Mouse (Mus musculus): ENCODE data around the gene Daam1.

Daam1 gene

DNA sequence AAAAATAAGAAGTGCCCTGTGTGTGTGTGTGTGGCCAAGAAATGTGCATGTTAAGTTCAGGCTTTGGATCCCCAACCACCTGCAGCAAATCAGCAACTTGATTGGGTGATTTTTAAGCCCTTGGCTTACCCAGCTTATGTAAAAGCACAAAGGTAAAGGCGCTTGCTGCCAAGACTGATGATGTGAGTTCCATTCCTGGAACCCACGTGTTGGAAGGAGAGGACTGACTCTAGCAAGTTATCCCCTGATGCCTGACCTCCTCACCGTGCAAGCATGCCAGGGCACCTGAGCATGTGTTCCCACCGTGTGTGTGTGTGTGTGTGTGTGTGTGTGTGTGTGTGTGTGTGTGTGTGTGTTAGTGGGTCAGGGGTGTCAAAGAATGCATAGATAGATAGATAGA lies 166.5 kb downstream of the Daam1 start:
- WGBS, result 78% methylated on average over 4 of the region's 4 CpGs

DNA sequence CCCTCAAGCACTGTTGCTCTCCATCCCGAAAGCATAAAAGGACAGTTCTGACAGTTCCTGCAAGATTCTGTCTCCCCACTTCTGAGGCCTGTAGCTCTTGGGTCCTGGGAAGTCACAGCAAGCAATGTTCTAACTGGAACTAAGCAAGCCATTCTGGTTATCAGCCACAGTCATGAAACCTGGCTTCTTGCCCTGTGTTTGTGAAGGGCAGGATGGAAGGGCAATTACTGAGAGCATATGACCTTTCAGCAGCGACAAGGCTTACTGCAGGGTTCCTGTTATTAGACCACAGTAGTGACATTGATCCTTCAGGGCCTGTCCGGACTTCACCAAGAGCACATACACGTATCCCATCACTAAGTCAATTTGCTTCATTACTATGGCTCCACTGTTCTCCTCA lies 167.8 kb downstream of the Daam1 start:
- 65% methylated on average over 4 of the region's 4 CpGs for WGBS

DNA sequence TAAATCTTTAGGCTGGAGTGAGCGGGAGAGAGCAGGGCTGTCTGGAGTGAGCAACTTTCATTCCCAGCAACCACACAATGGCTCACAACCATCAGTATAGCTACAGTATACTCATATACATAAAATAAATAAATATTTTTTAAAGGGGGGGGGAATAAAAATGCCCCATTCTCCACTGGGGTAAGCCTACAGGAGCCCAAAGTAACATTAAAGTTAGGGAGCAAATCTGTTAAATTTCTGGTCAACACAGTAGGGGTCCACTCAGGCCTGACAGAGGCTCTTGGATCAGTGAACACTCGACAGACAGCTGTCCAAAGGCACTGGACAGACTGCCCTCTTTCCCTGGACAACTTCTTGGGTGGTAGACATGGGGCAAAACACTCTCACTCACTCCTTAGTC lies 168.8 kb downstream of the Daam1 start:
- WGBS, result 98% methylated on average over 2 of the region's 2 CpGs

DNA sequence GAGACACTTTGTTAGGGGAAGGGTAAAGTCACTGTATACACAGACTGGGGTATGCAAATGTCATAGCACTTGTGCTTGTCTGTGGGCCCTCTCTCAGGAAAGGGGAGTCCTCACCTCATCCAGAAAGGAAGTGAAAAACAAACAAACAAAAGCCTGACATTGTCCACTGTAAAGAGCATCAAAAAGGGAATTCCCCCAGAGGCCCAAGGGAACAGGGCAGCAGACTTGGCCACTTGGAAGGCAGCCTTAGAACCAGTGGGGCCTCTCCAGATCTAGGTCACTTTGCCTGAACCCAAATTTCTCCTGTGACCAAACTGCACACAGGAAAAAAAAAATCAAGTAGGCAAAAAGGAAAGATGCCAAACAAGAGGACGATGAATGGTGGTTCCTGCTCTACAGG lies 170.9 kb downstream of the Daam1 start:
- 67% methylated on average over 1 of the region's 1 CpGs for WGBS

DNA sequence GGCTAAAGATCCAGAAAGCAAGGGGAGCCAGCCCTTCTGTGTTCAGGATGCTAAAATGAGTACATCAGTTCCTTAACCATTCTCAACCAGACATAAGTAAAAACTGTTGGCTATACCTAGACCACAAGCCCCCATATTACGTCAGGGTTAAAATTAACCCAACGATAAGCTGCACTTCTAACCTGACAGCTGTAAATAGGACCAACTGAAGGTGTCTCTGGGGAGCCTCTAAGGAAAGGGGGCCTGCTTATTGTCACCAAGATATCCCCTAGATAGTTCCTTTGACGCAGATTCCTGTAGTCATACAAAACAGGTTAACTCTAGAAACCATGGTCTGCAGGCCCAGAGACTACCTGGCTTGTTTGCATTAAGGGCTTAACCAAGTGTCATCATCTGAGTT lies 174.4 kb downstream of the Daam1 start:
- 94% methylated on average over 3 of the region's 3 CpGs for WGBS

DNA sequence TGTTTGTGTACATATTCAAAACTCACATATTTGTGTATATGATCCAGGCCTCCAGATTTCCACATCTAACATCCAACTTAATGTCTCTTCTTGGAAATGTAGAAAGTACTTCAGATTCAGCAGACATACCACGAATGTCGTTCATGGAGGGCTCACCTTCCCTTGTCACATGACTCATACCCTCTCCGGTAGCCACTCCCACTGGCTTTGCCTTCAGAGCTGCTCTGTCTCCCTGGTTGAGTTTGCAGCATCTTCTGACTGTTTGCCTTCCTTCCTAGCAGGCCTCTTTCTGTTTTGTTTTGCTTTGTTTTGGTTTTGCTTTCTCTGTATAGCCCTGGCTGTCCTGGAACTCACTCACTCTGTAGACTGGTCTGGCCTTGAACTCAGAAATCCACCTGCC lies 176.8 kb downstream of the Daam1 start:
- WGBS, result 70% methylated on average over 3 of the region's 3 CpGs

DNA sequence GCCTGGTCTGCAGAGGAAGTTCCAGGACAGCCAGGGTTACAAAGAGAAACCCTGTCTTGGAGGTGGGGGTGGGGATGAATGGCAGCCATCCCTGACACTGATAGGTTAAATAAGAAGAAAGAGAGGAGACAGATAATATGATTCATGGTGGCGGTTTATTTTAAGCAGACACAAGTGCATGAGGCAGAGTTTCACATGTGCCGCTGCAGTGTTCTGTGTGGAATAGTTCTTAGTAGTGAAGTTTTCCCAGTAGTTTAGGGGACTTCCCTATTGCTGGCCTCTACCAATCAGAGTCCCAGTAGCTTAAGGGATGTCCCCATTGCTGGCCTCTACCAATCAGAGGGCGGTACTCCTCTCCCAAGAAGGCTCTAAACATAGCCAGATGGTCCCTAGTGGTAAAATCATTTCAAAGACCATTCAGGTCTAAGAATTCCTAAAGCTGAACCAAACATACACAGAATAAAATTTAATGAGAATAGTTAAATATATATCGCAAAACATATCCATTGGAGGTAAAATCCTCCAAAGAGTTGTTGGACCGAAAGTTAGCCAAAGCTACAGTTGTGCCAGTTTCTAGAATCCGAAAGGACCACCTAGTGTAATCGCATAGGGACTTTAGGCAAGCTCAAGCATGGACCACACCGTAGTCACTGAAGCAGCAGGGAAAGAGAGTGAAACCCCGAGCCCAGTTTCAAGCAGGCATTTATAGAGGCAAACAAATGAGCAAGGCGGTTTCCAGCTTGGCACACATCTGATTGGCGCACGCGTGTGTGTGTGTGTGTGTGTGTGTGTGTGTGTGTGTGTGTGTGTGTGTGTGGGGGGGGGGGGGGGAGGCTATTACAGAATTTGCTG lies 178.4 kb downstream of the Daam1 start:
- 83% methylated on average over 13 of the region's 13 CpGs for WGBS

DNA sequence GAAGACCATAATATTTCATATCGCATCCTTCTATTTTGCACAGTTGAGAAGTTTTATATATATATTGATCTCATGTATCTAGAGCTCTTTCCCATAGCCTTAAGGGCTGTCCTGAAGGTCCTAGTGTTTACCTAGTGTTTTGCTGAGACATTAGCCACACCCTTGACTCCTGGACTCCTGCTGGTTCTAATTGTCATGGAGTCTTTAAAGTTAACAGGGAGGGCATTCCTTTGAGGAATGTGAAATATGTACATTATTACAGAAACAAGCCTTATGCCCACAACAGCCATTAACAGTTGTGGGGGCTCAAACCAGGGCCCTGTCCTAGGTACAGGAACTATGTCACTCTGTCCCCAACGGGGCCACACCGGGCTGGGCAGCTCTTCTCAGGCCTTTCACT lies 180.5 kb downstream of the Daam1 start:
- 99% methylated on average over 3 of the region's 3 CpGs for WGBS

DNA sequence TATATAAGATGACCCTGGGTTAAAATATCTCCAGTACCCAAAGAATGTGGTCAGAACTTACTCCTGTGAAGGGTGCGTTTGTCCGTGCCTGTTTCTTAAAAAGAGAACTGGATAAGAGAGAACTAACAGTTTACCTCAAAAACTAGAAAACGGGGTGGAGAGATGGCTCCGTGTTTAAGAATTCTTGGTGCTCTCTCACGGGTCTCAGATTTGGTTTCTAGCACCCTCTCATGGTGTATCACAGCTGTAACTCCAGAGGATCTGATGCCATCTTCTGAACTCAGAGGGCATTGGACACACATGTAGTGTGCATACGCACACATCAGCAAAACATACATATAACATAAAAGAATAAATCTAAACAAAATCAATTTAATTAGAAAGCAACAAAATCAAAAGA lies 181.2 kb downstream of the Daam1 start:
- 92% methylated on average over 6 of the region's 6 CpGs for WGBS

DNA sequence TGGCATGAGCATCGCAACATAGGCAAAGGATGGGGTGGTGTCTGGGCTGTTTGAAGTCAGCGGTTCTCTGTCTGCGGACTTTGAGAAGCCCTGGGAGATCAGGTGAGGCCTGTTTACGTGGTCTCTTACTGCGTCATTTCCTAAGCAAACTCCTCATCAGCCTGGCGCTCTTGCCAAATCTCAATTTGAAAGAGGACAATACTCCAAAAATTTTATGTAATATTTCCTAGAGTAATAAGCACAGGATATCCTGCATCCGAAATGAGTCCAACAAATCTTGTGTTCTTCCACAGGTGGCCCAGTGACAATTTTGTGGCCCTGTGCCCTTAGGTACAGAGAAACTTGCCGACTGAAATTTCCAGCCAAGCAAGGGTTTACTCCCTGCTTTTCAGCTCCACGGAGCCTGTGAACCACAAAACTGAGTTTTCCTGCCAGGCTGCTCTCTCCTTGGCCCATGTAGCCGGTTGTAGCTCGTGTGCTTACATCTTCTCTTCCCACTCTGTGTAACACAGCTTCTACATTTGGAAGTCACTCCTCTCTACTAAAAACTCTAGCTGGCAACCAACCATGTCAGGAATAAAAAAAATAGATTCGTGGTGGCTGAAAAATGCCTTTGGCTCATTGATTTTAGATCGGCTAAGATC lies 183.0 kb downstream of the Daam1 start:
- WGBS, result 41% methylated on average over 13 of the region's 13 CpGs

DNA sequence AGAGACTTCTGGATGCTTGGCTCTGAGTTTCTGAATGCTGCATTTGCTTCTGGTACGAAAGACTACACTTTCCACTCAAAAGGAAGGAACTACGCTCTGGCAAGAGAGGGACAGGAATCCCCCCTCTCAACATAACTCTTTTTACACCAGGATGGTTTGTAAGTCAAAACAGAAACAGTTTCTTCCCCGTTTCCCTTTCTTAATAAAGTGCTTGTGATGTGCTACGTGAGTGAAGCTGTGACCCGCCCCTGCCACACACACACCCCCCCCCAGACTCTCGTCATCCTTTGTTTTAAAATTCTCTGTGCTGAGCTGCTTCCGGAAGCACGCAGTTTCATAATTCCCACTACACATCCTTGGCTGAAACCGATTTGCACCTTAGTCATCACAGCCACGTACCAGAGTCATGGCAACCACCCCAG lies 183.5 kb downstream of the Daam1 start:
- 15% methylated on average over 10 of the region's 10 CpGs for WGBS

DNA sequence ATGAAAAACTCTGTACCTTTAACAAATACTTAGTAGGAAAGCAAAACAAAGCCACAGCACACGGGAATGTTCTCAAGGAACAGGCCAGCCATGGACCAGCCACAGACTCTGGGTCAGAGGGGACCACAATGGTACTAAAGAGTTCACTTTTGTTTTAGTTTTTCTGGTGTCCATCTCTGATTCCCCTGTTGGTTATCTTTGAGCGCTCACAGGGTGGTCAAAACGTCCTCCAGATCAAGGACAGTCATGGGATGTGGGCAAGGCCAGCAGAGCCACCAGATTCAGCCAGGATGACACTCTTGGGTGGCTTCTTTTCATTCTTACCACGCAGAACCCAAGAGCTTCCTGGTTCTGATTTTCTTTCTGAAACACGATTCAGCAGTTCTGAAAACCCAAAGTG lies 184.4 kb downstream of the Daam1 start:
- WGBS, result 78% methylated on average over 5 of the region's 5 CpGs

DNA sequence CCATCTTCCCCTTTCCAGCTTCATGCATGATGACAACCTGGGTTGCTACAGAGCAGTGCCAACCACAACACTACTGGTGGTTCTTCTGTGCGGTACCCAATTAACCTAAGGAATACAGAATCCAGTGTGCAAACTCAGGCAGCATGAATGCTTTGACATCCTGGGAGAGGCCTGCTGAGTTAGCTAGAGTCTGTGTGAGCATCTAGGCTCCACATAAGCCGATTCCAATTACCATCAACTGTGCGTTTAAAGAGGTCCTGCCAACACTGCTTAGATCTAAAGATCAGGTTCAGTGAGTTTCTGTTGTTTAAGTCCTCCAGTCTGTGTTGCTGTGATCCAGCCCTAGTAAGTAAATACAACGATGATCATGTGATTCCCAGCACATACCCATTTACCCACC lies 189.4 kb downstream of the Daam1 start:
- 92% methylated on average over 4 of the region's 4 CpGs for WGBS

DNA sequence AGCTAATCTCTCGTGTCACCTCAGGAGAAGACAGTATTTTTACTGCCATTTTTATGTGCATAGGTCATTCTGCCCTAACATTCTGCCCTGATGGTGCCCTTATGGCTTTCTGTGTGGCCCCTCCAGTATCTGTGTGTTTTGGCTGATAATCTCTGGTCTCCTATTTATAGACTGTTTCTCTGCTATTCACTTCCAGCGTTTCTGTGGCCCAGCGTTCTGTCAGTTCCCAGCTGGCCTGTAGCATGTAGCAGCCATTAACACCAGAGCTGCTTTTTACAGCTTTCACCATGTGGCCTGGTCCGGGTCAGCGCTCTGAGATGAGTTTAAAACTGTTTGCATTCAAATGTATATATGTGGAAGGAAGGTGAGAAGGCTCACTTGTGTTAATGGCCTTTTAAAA lies 190.7 kb downstream of the Daam1 start:
- WGBS, result 70% methylated on average over 5 of the region's 5 CpGs

DNA sequence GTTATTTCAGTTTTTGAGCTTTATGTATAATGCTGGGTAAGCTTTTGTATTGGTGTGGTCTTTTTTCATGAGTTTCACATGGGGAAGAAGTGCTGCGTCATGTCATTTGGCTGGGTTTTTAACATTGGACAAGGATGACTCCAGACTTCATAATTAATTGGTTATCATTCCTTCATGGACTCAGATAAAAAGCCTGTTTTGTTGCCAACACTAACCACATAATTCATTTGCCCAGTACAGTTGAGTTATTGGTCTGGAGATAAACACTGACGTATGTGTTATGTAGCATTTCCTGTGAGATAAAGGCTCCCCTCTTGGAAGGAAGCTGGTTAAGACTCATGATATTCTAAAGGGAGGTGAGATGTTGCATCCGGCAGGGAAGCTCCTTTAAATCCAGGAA lies 191.9 kb downstream of the Daam1 start:
- WGBS, result 95% methylated on average over 3 of the region's 3 CpGs

DNA sequence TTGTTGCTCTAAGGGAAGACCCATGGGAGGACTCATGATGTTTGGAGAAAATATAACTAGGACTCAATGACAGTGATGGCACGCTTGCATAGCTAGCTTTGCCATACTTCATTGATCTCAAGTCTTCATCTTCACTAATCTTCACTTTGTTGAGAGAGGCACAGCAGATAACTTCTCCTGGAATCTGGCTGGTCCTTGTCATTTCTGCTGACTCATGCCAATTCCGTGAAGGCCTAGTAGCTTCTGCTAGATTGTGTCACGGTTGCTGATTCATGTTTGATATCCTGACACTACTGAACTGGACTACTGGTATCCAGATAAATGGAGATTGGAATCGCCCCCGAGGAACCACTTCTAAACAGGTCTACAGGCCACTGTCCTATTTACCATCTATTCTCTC lies 192.7 kb downstream of the Daam1 start:
- WGBS, result 97% methylated on average over 5 of the region's 5 CpGs

DNA sequence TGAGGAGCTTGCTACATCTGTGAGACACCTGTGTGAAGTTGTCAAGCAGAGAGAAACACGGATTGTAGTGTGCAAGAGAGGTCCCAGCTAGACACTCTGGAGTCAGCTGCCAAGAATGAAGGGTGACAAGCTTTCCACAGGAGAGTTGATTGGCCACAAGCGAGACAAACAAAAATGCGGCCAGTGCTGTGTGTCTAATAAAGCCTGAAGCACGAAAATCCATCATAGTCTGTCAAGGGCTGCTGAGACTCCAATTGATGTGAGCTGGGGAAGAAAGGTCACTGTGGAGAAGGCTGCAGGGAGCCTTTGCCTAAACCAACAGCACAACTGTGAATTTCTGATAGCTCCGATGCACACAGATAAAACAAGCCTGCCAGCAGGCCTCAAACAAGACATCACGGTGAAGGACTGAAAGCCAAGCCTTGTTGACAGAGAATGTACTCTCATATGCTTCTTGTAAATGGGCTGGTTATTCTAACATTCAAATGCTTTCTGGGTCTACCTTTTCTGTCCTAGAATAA lies 194.5 kb downstream of the Daam1 start:
- 74% methylated on average over 6 of the region's 6 CpGs for WGBS

DNA sequence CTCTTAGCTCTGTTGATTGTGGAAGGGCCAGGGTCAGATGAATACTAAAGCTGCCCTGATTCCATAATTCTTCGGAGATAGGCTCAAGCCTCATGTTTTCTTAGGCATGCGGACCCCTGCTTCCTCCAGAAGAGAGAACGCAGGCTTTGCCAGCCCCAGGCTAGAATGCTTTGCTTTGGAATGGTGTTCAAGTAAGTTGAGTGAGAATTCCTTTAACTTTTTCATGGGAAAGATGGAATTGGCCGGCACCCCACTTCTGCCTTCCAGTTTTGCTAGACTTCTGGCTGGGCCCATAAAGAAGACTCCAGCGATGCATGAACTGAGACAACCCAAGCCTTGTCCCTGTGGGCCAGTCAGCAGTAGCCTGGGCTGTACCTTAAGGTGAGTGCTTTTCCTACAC lies 200.3 kb downstream of the Daam1 start:
- WGBS, result 68% methylated on average over 5 of the region's 5 CpGs

DNA sequence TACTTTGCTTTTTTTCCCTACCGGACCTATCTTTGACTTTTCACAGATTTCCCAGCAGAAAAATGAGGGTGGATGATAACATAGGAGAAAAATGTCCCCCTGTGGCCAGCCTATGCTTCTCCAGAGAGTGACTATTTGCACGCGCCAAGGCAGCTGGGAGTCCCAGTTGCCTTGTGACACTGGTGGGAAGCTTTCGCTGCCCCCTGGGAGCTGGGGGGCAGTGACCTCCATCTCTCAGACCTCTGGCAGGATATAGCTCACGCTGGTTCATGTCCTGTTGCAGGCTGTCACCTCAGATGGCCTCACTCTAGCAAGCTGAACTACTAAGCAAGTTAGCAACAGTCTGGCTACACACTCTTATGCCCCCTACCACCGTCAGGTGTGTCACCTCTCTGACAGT lies 200.9 kb downstream of the Daam1 start:
- WGBS, result 82% methylated on average over 6 of the region's 6 CpGs

DNA sequence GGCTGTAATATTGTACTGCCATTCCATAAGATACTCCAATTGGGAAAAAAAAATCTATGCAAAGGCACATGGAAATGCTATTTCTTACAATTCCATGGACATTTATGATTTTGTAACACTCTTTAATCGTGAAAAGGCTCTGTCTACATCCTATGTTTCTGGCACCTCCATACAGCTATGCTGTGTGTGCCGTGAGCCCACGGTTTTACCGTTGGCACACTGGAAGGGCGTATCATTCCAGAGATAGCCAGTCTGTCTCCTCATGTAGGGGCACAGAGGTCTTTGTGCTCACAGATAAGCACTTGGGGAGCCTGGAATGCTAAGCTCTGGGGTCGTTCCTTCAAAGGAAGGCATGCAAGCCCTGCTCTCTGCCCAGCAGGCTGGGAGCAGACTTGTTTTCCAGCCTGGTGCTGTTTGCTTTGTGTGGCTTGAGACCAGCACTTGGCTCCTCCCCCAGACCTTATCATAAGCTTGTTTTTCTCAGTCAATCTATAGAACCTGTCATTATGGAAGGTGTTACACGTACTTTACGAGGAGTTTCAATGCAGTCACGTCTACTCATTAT lies 205.3 kb downstream of the Daam1 start:
- 86% methylated on average over 9 of the region's 9 CpGs for WGBS

DNA sequence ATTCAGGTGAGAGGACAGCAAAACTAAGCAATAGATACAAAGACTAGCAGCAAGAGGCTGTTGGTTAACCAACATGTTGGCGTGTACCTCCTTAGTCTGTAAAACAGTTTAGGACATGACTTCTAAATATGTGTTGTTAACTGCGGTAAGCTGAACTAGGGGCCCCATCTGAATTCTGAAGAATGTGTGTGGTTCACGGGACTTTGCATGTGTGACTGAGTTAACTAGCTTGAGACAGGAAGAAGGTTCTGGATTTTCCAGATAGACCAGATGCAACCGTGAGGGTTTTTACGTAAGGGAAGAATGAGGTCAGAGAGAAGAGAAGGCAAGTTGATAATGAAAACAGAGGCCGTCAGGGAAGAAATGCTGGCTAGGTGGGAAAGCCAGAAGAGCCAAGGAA lies 206.2 kb downstream of the Daam1 start:
- 89% methylated on average over 6 of the region's 6 CpGs for WGBS

DNA sequence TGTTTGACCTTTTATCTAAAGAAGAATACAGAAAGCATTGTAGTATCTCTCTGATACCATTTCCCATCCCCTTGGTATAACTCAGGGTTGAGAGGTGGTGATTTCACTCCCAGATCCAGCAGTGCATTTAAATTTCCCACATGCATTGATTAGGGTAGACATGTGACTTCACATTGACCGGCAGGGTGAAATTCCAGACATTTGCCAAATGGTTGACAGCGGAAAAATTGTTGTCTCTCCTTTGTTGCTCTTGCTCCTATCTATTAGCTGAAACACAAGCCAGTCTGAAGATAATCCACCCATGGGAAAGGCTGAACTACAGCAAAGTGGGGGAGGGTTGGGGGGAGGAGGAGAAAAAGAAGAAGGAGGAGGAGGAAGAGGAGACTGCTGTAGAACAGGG lies 208.0 kb downstream of the Daam1 start:
- 77% methylated on average over 2 of the region's 2 CpGs for WGBS

DNA sequence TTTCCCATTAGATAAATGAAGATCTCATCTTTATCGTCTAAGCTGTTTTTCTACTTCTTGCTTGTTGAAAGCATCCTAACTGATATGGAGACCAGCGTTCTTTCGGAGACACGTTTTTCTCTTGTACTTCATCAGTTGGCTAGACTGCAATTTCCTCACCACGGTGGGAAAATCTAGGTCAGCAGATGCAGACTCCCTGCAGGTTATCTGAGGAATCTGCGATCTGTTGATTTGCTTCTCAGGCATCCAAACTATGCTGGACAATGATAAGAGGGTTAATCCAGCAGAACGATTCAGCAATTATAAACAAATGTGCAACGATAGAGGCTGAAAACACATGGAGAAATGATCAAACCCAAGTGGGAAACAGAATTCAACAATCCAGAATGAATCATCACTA lies 208.6 kb downstream of the Daam1 start:
- WGBS, result 62% methylated on average over 8 of the region's 8 CpGs

Measured in cerebral cortex, adult 2 months (tissue).